Mouse (Mus musculus): ENCODE measurements at regions not wholly inside any gene's neighbourhood (a gene's known extent, or its start where the extent isn't known, plus 50 kb on each side); places are given as distances from the start of the nearest gene placed in this dataset.

- no peaks in the 10 kb centered on the region for H3K36me3 ChIP-seq
- H3K27ac ChIP-seq (replicated peaks) = no peak overlapping the region
- no peak overlapping the region for H3K4me2 ChIP-seq
- WGBS = 44% methylated on average over 13 of the region's 13 CpGs
- H3K9me3 ChIP-seq (replicated peaks) = no peaks in the 10 kb centered on the region
- H3K27me3 ChIP-seq (replicated peaks) = no peaks in the 10 kb centered on the region
- H3K4me3 ChIP-seq (replicated peaks) = no peak overlapping the region
- H3K9ac ChIP-seq (replicated peaks) = no peak overlapping the region
- no peak for ATAC-seq (ENCODE audit: low FRiP score)
- no peaks in the 10 kb centered on the region for H3K4me1 ChIP-seq
These were observed 135.5 kb upstream of the Zfp507 start for GRCm38 (mm10) chr7:35938123-35938869.

GRCm38 (mm10) chr7:35926749-35927148 lies 123.9 kb upstream of the Zfp507 start:
- Histone ChIP-seq H3K36me3 (no peaks in the 10 kb centered on the region), H3K9ac (replicated peaks) (no peak overlapping the region), H3K4me3 (replicated peaks) (no peak overlapping the region), H3K27me3 (replicated peaks) (peaks cover 4% of the 10 kb centered on the region; the same call in 1 of the 2 replicates), H3K9me3 (replicated peaks) (0 out of 2 replicates have a peak, but pooled peaks cover 2% of the 10 kb centered on the region), H3K4me1 (peaks cover 4% of the 10 kb centered on the region; the same call in 1 of the 2 replicates), H3K4me2 (no peak overlapping the region), H3K27ac (replicated peaks) (no peak overlapping the region)
- ATAC-seq (ENCODE audit: low FRiP score) = no peak
- 92% methylated on average over 4 of the region's 4 CpGs for WGBS

- Histone ChIP-seq H3K27ac (replicated peaks) (no peak overlapping the region), H3K9me3 (replicated peaks) (no peaks in the 10 kb centered on the region), H3K9ac (replicated peaks) (no peak overlapping the region), H3K27me3 (replicated peaks) (peaks cover 4% of the 10 kb centered on the region; the same call in 1 of the 2 replicates), H3K36me3 (no peaks in the 10 kb centered on the region), H3K4me2 (peak overlapping the region; percentile 32; the same call in 1 of the 2 replicates), H3K4me1 (peaks cover 14% of the 10 kb centered on the region), H3K4me3 (replicated peaks) (no peak overlapping the region)
- 47% methylated on average over 9 of the region's 9 CpGs for WGBS
- ATAC-seq (ENCODE audit: low FRiP score) = no peak
These were observed 119.8 kb upstream of the Zfp507 start for GRCm38 (mm10) chr7:35922582-35922981.

GRCm38 (mm10) chr7:35920884-35921283 lies 118.1 kb upstream of the Zfp507 start:
- no peaks in the 10 kb centered on the region for H3K9me3 ChIP-seq (replicated peaks)
- H3K27me3 ChIP-seq (replicated peaks) = peaks cover 4% of the 10 kb centered on the region; the same call in 1 of the 2 replicates
- H3K4me2 ChIP-seq = no peak overlapping the region
- H3K27ac ChIP-seq (replicated peaks) = no peak overlapping the region
- H3K36me3 ChIP-seq = no peaks in the 10 kb centered on the region
- no peak overlapping the region for H3K4me3 ChIP-seq (replicated peaks)
- ATAC-seq (ENCODE audit: low FRiP score) = no peak
- WGBS = 35% methylated on average over 9 of the region's 9 CpGs
- H3K4me1 ChIP-seq = peaks cover 14% of the 10 kb centered on the region
- H3K9ac ChIP-seq (replicated peaks) = no peak overlapping the region; the same call in 1 of the 2 replicates

- H3K27ac ChIP-seq (replicated peaks) = no peak overlapping the region
- WGBS = 35% methylated on average over 11 of the region's 11 CpGs
- H3K9ac ChIP-seq (replicated peaks) = no peak overlapping the region
- H3K4me2 ChIP-seq = no peak overlapping the region
- peaks cover 4% of the 10 kb centered on the region; the same call in 1 of the 2 replicates for H3K27me3 ChIP-seq (replicated peaks)
- no peak overlapping the region for H3K4me3 ChIP-seq (replicated peaks)
- ATAC-seq (ENCODE audit: low FRiP score) = 0 out of 2 replicates have a peak, but pooled peaks have one; percentile 47
- H3K4me1 ChIP-seq = peaks cover 14% of the 10 kb centered on the region
- no peaks in the 10 kb centered on the region for H3K36me3 ChIP-seq
- H3K9me3 ChIP-seq (replicated peaks) = no peaks in the 10 kb centered on the region
These were observed 117.4 kb upstream of the Zfp507 start for GRCm38 (mm10) chr7:35920194-35920609.

- Histone ChIP-seq H3K4me2 (no peak overlapping the region), H3K27me3 (replicated peaks) (no peaks in the 10 kb centered on the region)
- 63% methylated on average over 8 of the region's 8 CpGs for WGBS
These were observed 107.4 kb upstream of the Zfp507 start for GRCm38 (mm10) chr7:35910109-35910706.

GRCm38 (mm10) chr7:35901942-35902381 lies 99.2 kb upstream of the Zfp507 start:
- H3K9ac ChIP-seq (replicated peaks) = no peak overlapping the region
- H3K36me3 ChIP-seq = no peaks in the 10 kb centered on the region
- H3K4me3 ChIP-seq (replicated peaks) = no peak overlapping the region
- peaks cover 11% of the 10 kb centered on the region for H3K4me1 ChIP-seq
- 4% methylated on average over 17 of the region's 17 CpGs for WGBS
- ATAC-seq (ENCODE audit: low FRiP score) = 0 out of 2 replicates have a peak, but pooled peaks have one; percentile 38
- peak overlapping the region; percentile 48 for H3K4me2 ChIP-seq
- no peaks in the 10 kb centered on the region for H3K27me3 ChIP-seq (replicated peaks)
- no peaks in the 10 kb centered on the region for H3K9me3 ChIP-seq (replicated peaks)
- 0 out of 2 replicates have a peak overlapping the region, but pooled peaks have one; percentile 24 for H3K27ac ChIP-seq (replicated peaks)

More at GRCm38 (mm10) chr7:35910109-35910706, 107.4 kb upstream of the Zfp507 start:
- Histone ChIP-seq H3K9ac (replicated peaks) (no peak overlapping the region), H3K9me3 (replicated peaks) (no peaks in the 10 kb centered on the region), H3K27ac (replicated peaks) (no peak overlapping the region), H3K36me3 (no peaks in the 10 kb centered on the region), H3K4me1 (no peaks in the 10 kb centered on the region), H3K4me3 (replicated peaks) (no peak overlapping the region)
- no peak for ATAC-seq (ENCODE audit: low FRiP score)

GRCm38 (mm10) chr7:35898701-35899445 lies 96.1 kb upstream of the Zfp507 start:
- H3K4me2 ChIP-seq = no peak overlapping the region
- peaks cover 10% of the 10 kb centered on the region for H3K4me1 ChIP-seq
- no peak overlapping the region for H3K4me3 ChIP-seq (replicated peaks)
- H3K9ac ChIP-seq (replicated peaks) = no peak overlapping the region
- no peaks in the 10 kb centered on the region for H3K27me3 ChIP-seq (replicated peaks)
- H3K9me3 ChIP-seq (replicated peaks) = no peaks in the 10 kb centered on the region
- no peaks in the 10 kb centered on the region for H3K36me3 ChIP-seq
- H3K27ac ChIP-seq (replicated peaks) = no peak overlapping the region
- no peak for ATAC-seq (ENCODE audit: low FRiP score)
- WGBS = 92% methylated on average over 6 of the region's 6 CpGs

- WGBS = 22% methylated on average over 2 of the region's 2 CpGs
- Histone ChIP-seq H3K4me1 (no peaks in the 10 kb centered on the region), H3K4me2 (no peak overlapping the region), H3K9ac (replicated peaks) (no peak overlapping the region), H3K9me3 (replicated peaks) (no peaks in the 10 kb centered on the region), H3K27me3 (replicated peaks) (no peaks in the 10 kb centered on the region), H3K36me3 (no peaks in the 10 kb centered on the region), H3K4me3 (replicated peaks) (no peak overlapping the region), H3K27ac (replicated peaks) (no peak overlapping the region)
- no peak for ATAC-seq (ENCODE audit: low FRiP score)
These were observed 90.5 kb upstream of the Zfp507 start for GRCm38 (mm10) chr7:35893292-35893691.

GRCm38 (mm10) chr7:35886051-35886450 lies 83.2 kb upstream of the Zfp507 start:
- no peaks in the 10 kb centered on the region for H3K9me3 ChIP-seq (replicated peaks)
- H3K4me3 ChIP-seq (replicated peaks) = no peak overlapping the region
- H3K4me1 ChIP-seq = peaks cover 4% of the 10 kb centered on the region; the same call in 1 of the 2 replicates
- 79% methylated on average over 11 of the region's 11 CpGs for WGBS
- H3K4me2 ChIP-seq = no peak overlapping the region
- no peaks in the 10 kb centered on the region for H3K36me3 ChIP-seq
- no peaks in the 10 kb centered on the region for H3K27me3 ChIP-seq (replicated peaks)
- no peak for ATAC-seq (ENCODE audit: low FRiP score)
- no peak overlapping the region for H3K27ac ChIP-seq (replicated peaks)
- H3K9ac ChIP-seq (replicated peaks) = no peak overlapping the region

GRCm38 (mm10) chr7:35879755-35880304 lies 77.0 kb upstream of the Zfp507 start:
- no peak overlapping the region for H3K9ac ChIP-seq (replicated peaks)
- no peaks in the 10 kb centered on the region for H3K9me3 ChIP-seq (replicated peaks)
- H3K27me3 ChIP-seq (replicated peaks) = no peaks in the 10 kb centered on the region
- H3K4me2 ChIP-seq = no peak overlapping the region
- H3K4me1 ChIP-seq = peaks cover 8% of the 10 kb centered on the region
- 52% methylated on average over 9 of the region's 9 CpGs for WGBS
- peak; percentile 73; the same call in 1 of the 2 replicates for ATAC-seq (ENCODE audit: low FRiP score)
- H3K4me3 ChIP-seq (replicated peaks) = no peak overlapping the region
- no peaks in the 10 kb centered on the region for H3K36me3 ChIP-seq
- no peak overlapping the region for H3K27ac ChIP-seq (replicated peaks)

Data from neural tube, embryonic 15.5 days (tissue).